Mouse (Mus musculus) brain, embryonic 14.5 days (tissue): ENCODE results near the gene Tmem170. TPM values are rescaled to one million over a fixed set of nuclear protein-coding genes. Genes with fewer than 3 reads are reported as not detected.

Source experiments
- DNase-seq: peaks from one replicate; pipeline ENCODE4 v3.0.0-alpha.2; 2011; ENCODE audit warnings: low read depth
- CTCF ChIP-seq: fragments of 200-500 bp; IDR thresholded peaks from 2 replicates; pipeline ENCODE4 v1.5.1; 2012; ENCODE audit warnings: inconsistent platforms, mild to moderate bottlenecking, moderate library complexity, borderline replicate concordance; ENCODE audit not compliant: insufficient read depth, insufficient read length; ENCODE audit errors: extremely low read depth
- POLR2A ChIP-seq: fragments of 200-500 bp; IDR thresholded peaks from 2 replicates; pipeline ENCODE4 v1.6.1; 2012; ENCODE audit warnings: mild to moderate bottlenecking, inconsistent platforms, borderline replicate concordance; ENCODE audit not compliant: poor library complexity, insufficient read depth, insufficient read length, severe bottlenecking; ENCODE audit errors: extremely low read depth
- polyA plus RNA-seq: library from polyadenylated mRNA; depleted of rRNA; stranded (reverse); fragments of >200 nt; gene quantifications from 2 replicates; pipeline ENCODE4 v1.2.3, GENCODE M21; 2012

The Tmem170 gene
- polyA plus RNA-seq, 1 experiment = 4.1 TPM

- TF ChIP-seq POLR2A = no peak
- TF ChIP-seq CTCF = peak; percentile 14; the same call in 1 of the 2 replicates
- DNase-seq = no peak
Observed at GRCm38 (mm10) chr8:111894955-111895354, 18.4 kb upstream of the Tmem170 start.

- DNase-seq = no peak
- TF ChIP-seq POLR2A (no peak), CTCF (no peak)
Observed at GRCm38 (mm10) chr8:111892615-111893014, 16.1 kb upstream of the Tmem170 start.

- no peak for DNase-seq
Observed at GRCm38 (mm10) chr8:111891983-111892382, 15.4 kb upstream of the Tmem170 start.

GRCm38 (mm10) chr8:111890911-111891303 lies 14.4 kb upstream of the Tmem170 start:
- TF ChIP-seq POLR2A (no peak), CTCF (no peak)
- no peak for DNase-seq

More at GRCm38 (mm10) chr8:111891983-111892382, 15.4 kb upstream of the Tmem170 start:
- no peak for TF ChIP-seq POLR2A
- TF ChIP-seq CTCF = no peak

- TF ChIP-seq CTCF (no peak), POLR2A (no peak)
- DNase-seq = no peak
Observed at GRCm38 (mm10) chr8:111889931-111890910, 13.7 kb upstream of the Tmem170 start.

- TF ChIP-seq CTCF (no peak), POLR2A (no peak)
- DNase-seq = peak; percentile 28
Observed at GRCm38 (mm10) chr8:111888091-111888650, 11.6 kb upstream of the Tmem170 start.

DNA sequence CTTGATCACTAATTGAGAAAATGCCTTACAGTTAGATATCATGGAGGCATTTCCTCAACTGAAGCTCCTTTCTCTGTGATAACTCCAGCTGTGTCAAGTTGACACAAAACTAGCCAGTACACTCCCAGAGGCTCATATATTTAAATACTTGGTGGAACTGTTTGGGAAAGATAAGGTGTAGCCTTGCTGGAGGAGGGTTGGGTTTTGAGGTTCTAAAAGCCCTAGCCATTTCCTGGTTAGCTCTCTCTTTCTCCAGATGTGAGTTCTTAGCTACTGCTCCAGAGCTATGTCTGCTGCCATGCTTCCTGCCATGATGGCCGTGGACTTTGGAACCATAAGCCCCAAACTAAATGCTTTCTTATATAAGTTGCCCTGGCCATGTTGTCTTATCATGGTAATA lies 10.9 kb upstream of the Tmem170 start:
- TF ChIP-seq POLR2A = no peak
- no peak for TF ChIP-seq CTCF
- no peak for DNase-seq

DNA sequence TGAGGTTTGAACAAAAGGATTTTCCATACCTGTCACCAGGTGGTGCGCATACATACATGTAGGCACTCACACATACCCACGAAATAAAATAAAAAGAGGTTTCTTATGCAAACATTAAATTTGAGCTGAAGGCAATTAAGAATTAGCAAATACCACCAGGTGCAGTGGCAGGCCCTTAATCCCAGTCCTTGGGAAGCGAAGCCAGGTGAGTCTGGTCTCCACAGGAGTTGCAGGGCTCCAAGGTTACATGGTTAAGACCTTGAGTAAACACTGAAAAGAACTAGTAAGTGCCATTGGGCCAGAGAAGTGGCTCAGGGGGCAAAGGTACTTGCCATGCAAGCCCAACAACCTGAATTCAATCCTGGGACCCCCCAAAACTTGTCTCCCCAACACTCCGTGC lies 7.1 kb upstream of the Tmem170 start:
- no peak for TF ChIP-seq POLR2A
- no peak for TF ChIP-seq CTCF
- no peak for DNase-seq

DNA sequence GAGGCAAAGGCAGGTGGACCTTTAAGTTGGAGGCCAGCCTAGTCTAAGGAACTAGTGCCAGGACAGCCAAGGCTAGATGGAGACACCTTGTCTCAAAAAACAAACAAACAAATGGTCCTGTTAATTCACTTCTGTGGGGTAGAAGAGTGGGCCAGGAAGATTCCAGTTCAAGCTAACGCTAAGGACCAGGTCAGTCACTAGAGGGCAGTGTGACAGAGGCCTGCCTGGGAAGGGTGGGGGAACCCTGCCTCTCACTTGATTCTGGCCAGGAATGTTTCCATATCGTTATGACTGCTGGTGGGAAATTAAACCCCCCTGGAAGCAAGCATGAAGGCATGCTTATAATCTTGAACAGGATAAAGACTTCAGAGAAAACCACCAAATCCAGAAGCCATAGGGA lies 5.0 kb upstream of the Tmem170 start:
- peak; percentile 91 for TF ChIP-seq CTCF
- TF ChIP-seq POLR2A = no peak
- peak; percentile 66 for DNase-seq

- no peak for TF ChIP-seq CTCF
- no peak for TF ChIP-seq POLR2A
- DNase-seq = no peak
Observed at GRCm38 (mm10) chr8:111877711-111878110, 1.2 kb upstream of the Tmem170 start.

DNA sequence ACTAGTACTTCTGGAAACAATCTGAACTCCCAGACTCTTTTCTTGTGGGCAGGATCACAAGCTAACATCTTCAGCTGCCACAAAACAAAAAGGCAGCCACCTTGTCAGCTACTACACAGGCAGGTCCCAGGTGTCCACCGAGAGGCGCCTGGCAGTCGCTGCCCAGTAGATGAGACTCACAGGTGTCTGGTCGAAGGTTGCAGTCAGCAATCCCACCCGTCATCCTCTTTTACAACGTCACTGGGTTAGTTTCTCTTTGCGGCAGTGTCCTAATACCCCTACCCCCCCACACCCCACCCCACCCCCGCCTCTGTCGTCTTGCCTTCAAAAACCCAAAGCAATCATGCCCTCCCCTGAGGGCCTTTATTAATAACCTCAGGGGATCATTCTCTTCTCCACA lies 792 bp downstream of the Tmem170 start:
- no peak for DNase-seq

DNA sequence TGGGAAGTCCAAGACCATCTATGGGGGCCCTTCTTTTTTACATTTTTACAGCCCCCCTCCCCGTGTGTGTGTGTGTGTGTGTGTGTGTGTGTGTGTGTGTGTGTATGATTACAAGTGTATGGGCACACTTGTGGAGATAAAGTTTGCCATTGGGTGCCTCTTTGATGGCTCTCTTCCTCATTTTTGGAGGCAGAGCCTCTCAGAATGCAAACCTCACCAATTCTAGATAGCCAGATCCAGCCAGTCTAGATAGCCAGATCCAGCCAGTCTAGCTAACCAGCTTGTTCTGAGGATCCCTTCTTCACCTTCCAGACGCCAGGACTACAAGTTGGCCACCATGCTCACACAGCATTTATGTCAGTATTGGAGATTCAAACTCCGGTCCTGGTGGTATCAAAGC lies 5.3 kb downstream of the Tmem170 start:
- TF ChIP-seq POLR2A = no peak
- TF ChIP-seq CTCF = no peak
- DNase-seq = no peak

More for the DNA sequence above, 792 bp downstream of the Tmem170 start:
- TF ChIP-seq POLR2A (no peak), CTCF (no peak)

DNA sequence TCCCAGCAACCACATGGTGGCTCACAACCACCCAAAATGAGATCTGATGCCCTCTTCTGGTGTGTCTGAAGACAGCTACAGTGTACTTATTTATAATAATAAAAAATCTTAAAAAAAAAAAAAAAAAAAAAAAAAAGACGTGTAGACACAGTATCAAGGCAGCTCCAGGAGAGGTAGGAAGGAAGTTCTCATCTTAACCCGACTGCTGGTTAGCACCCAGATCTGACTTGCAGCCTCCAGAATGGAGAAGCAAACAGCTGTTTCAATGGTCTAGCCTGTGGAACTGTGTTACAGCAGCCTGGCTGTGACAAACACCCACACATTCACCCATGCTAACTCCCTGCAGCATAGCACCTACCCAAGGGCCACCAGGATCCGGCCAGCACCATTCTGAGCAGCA lies 6.2 kb downstream of the Tmem170 start:
- no peak for DNase-seq
- TF ChIP-seq POLR2A = no peak
- TF ChIP-seq CTCF = no peak
